Mouse (Mus musculus) urinary bladder, adult 2 months (tissue): ENCODE results near the gene Pbdc1. TPM values are rescaled to one million over a fixed set of nuclear protein-coding genes. Genes with fewer than 3 reads are reported as not detected.
A peak's percentile ranks its signal among the peaks of the same experiment; 100 is the strongest.
"Not testable (repeated sequence)": the region's sequence is repeated elsewhere in the genome, so short reads cannot be mapped to it uniquely, and the experiment has no call there.

Experiments
- DNase-seq: peaks from one replicate; pipeline ENCODE4 v3.0.0; 2022; ENCODE audit warnings: low spot score
- polyA plus RNA-seq: library from polyadenylated mRNA; depleted of rRNA; stranded (reverse); fragments of >200 nt; gene quantifications from 2 replicates; pipeline ENCODE4 v1.2.3, GENCODE M21; 2012; rRNA removed

Gene Pbdc1
- polyA plus RNA-seq, result 11.8 and 12.5 TPM in 2 replicates

- DNase-seq, result peak; percentile 80
These were observed at the start of gene Pbdc1 for GRCm38 (mm10) chrX:105079615-105080092. Gene Pbdc1, plus strand, starts transcription at chrX:105079756.

DNA sequence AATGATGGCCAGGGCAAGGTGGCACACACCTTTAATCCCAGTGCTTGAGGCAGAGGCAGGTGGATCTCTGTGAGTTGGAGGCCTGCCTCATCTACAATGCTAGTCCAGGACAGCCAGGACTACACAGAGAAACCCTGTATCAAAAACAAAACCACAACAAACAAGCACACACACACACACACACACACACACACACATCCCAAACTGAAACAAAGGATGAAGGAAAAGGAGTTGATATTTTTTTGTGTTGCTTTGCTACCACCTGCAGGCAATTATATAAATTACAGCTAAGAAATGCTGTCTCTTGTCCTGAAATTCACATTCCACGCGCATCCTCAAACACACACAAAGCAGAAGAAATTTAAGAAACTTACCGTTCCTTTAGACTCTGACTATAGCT lies 41.9 kb upstream of the Pbdc1 start:
- DNase-seq, result no peak

DNA sequence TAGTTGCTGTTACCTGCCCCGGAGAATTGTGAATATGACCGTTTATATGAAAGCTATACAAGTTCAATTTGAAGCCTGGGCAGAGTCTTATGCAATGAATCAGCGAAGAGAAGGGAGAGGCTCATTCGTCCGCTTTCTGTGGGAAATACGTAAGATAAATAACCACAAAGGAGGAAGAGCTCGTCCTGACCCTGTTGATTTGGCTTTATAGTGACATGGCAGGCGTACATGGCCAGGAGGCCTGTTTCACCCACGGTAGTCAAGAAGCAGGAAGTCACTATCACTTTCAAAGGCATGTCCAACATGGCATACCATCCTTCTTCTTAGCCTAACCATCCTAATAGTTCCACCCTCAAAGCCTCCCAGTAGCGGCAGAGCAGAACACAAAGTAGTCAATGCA lies 15.3 kb upstream of the Pbdc1 start:
- DNase-seq, result no peak

DNA sequence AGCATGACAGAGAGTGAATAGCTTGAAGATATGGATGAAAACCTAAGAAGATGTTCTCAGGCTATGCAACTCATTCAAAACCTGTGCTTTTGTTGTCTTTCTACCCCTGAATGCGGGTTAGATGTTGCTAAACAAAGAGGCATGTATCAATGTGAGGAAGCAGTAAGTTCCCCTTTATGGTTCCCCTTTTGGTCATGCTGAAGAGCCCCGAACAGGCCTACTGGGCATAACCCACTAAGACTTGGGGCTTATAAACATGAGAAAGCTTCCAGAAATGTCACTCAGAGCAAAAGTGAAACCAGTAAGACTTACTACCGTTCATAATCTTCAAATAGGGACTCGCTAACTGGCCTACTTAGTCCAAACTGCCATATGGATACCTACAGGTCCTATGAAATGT lies 14.8 kb upstream of the Pbdc1 start:
- DNase-seq, result no peak

DNA sequence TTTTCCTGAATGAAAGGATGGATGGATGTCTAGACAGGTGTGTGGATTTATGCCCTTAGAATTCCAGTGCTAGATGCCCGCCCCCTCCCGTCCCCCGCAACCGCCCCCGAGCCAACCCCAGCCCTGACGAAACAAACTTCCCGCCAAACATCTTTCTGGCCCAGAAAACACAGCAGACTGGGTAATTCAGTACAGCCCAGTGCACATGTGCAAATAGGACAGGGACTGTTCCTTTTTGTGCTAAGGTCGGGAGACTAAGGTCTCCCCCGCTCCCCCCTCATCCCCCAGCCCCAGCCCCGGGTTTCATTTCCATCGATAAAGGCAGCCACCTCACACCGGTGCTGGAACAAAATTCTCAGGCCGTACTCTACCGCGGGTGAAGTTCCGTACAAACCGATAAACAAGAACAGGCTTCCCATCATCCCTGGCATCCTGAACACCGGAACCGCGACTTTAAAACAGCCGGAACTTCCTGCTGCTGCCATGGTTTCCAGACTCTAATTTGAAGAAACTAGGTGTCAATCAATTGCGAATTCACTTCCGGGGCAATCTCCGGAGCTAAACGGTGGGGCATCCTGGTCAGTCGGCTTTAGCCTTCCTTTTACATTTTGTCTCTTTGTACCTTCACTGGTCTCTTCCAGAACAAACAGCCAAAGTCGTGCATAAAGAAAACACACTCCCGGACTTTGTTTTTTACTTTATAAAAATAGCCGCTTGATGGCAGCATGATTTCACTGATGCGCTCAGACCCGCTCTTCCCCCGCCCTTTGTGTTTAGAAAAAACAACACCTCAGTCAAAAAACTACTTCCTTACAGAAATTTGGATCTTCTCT lies 9.7 kb upstream of the Pbdc1 start:
- peak; percentile 42 for DNase-seq

DNA sequence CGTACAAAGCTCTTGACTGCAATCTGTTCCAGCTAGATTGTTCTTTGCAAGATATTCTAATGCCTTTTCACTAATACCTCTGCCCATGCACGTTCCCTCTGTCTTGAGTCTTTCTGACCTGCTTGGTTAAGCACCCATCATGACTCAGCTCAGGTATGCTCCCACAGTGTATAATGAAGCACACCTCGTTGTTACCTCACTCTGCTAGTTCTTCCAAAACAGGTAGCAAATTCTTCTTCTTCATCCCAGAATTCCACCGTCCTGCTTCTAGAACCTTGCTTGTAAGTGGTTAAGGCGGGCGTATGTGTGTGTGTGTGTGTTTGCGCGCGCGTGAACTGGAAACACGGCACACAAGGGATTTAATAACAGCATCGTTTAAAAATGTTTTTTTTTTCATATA lies 405 bp upstream of the Pbdc1 start:
- no peak for DNase-seq

GRCm38 (mm10) chrX:105080096-105080495 lies 540 bp downstream of the Pbdc1 start:
- DNase-seq, result no peak

- not testable (repeated sequence) for DNase-seq
These were observed 3.5 kb downstream of the Pbdc1 start for GRCm38 (mm10) chrX:105083013-105083412.

GRCm38 (mm10) chrX:105104175-105104574 lies 24.6 kb downstream of the Pbdc1 start:
- no peak for DNase-seq

- DNase-seq, result no peak
These were observed 35.4 kb downstream of the Pbdc1 start for GRCm38 (mm10) chrX:105114994-105115393.

DNA sequence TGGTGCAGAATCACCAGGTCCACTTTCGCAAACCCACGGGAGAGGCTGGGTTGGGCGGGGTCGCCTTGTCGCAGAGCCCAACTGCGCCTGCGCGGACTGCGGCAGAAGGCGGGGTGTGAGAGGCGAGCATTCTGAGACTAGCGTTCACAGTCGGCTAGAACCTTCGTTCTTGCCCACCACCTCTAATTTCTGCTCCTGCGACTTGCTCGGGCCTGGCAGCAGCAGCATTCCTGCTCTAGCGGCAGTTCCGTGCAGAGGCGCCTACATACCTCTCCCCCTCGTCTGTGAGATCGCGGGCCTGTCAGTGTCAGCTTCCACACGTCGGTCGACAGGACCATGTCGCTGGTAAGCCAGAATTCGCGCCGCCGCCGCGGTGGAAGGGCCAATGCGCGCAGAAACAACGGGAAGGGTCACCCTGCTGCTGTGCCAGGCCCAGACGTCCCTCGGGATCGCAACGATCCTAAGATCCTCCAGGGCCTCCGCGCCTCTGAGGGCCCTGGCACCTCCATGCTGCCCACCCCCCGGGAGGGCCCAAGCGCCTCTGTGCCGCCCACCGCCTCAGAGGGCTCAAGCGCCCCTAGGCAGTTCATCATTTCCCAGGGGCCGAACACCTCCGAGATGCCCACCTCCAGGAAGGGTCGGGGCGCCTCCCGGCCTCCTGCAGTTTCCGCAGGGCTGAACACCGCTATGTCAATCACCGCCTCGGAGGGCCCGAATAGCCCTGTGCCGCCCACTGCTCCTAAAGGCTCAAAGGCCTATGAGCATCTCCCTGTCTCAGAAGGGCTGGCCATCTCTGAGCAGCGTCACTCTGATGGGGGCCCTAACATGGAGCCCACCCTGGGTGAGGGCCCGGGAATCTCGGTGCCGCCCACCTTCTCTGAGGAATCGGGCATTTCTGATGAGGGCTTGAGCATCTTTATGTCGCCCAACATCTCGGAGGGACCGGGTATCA lies 41.0 kb downstream of the Pbdc1 start, which contains the start of gene Magee1:
TSS of gene Magee1 (plus strand) at position 104 of the 952 bp plus-strand sequence.
- peak; percentile 45 for DNase-seq

- peak; percentile 42 for DNase-seq
These were observed 41.8 kb downstream of the Pbdc1 start for GRCm38 (mm10) chrX:105121227-105121865.

DNA sequence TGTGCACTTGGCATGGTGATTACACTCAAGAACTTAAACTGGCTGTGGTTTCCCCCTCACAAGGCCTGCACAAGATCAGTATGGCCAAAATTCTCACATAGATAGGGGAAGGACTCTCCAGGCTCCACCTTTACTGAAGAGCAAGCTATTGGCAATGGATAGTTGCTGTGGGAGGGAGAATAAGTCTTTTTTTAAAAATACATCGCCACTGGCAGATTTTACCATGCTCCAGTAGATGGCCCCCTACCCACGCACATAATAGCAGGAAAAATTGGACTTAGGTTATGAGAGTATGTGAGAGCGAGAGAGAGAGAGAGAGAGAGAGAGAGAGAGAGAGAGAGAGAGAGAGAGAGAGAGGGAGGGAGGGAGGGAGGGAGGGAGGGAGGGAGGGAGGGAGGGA lies 45.3 kb downstream of the Pbdc1 start:
- DNase-seq, result no peak

DNA sequence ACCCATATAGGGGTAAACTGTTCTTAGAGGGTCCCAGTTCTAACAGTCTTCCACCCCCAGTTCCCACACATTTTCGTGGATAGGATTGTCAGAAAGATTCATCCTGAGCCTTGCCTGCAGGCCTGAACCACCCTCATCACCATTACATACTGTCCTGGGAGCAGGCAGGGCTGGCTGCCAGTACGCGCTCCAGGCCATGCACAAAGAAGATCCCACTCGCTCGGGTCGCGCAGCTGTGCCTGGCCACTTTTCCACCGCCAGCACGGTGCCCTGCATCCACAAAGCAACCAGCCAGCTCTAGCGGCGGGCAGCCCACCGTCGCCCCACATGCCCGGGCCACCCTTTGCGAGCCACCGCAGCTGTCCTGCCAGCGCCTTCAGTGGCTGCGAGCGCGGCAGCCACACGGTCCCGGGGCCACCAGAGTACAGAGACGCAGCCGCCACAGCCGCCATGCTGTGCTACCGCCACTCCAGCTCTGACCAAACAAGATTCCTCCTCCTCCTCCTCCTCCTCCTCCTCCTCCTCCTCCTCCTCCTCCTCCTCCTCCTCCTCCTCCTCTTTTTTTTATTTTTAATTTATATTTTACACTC lies 72.4 kb downstream of the Pbdc1 start:
- DNase-seq, result no peak

DNA sequence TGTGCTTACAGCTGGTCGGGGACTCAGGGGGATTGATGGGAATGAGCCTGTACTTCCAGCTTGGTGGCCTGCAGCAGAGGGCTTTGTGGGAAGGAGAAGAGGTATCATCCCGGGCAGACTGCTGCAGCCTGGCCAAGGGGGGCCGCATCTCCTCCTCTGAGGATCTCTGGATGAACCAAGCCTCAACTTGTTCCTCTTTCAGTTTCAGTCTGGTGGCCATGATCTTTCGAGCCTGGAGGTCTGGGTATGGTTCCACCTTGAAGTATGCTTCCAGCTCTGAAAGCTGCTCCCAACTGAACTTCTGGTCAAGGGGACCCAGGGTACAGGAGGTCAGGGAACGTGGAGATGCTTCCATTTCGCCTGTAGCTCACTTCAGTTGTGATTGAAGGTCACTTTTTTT lies 85.5 kb downstream of the Pbdc1 start:
- not testable (repeated sequence) for DNase-seq

Other genes starting within 250 kb of the Pbdc1 start
- gene Magee2, start 222.5 kb upstream of the Pbdc1 start, polyA plus RNA-seq, result 0.26 and 0.34 TPM in 2 replicates
- gene Magee1, start 40.6 kb downstream of the Pbdc1 start, polyA plus RNA-seq, result 9.8 and 10.7 TPM in 2 replicates